Mouse (Mus musculus): ENCODE measurements around the gene Disp1. TPM values are rescaled to one million over a fixed set of nuclear protein-coding genes. Genes with fewer than 3 reads are reported as not detected.

Disp1 gene
- polyA plus RNA-seq, 1 experiment from 2014 or later, result 7.6 TPM

- peaks cover 13% of the 10 kb centered on the region; the same call in 1 of the 2 replicates for H3K9me3 ChIP-seq (replicated peaks; ENCODE audit: control insufficient read depth, low read length, poor library complexity, severe bottlenecking)
- H3K27me3 ChIP-seq (ENCODE audit: control insufficient read depth, insufficient read depth, low read depth, low read length), result no peaks in the 10 kb centered on the region
- H3K4me2 ChIP-seq (ENCODE audit: low read length), result no peak overlapping the region
- no peak for ATAC-seq
- no peak overlapping the region for H3K9ac ChIP-seq (ENCODE audit: low read depth, low read length)
- H3K27ac ChIP-seq (ENCODE audit: low read length), result no peak overlapping the region
- H3K4me1 ChIP-seq (ENCODE audit: control insufficient read depth, insufficient read depth, low read length), result no peaks in the 10 kb centered on the region
- H3K4me3 ChIP-seq (ENCODE audit: low read depth, low read length), result no peak overlapping the region
- peaks cover 25% of the 10 kb centered on the region for H3K36me3 ChIP-seq (ENCODE audit: control insufficient read depth, insufficient read depth, low read length)
- WGBS, result 92% methylated on average over 8 of the region's 8 CpGs
Observed at GRCm38 (mm10) chr1:183084085-183085050, 137.0 kb downstream of the Disp1 start.

DNA sequence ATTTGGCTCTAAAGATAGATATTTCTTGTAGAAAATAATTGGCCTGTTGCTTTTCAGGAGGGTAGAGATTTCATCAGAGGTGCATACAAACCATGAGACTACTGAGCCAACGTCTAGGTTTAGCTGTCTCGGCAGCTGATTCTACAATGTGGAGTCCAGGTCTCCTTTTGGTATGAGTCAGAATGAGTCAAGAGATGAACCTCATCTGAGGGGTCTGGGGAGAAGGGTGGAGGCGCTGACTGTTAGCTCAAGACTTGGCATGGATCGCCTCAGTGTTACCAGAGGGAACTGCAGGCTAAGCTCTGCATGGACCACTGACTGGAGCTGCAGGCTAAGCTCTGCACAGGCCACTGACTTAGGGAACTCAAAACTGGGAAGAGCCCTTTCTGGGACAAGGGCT lies 138.9 kb downstream of the Disp1 start:
- H3K4me1 ChIP-seq (ENCODE audit: control insufficient read depth, insufficient read depth, low read length), result peaks cover 5% of the 10 kb centered on the region; the same call in 1 of the 2 replicates
- H3K36me3 ChIP-seq (ENCODE audit: control insufficient read depth, insufficient read depth, low read length), result peaks cover 6% of the 10 kb centered on the region; the same call in 1 of the 2 replicates
- WGBS, result 75% methylated on average over 4 of the region's 4 CpGs
- no peak overlapping the region for H3K9ac ChIP-seq (ENCODE audit: low read depth, low read length)
- H3K27ac ChIP-seq (ENCODE audit: low read length), result no peak overlapping the region
- H3K4me2 ChIP-seq (ENCODE audit: low read length), result no peak overlapping the region
- no peak overlapping the region for H3K4me3 ChIP-seq (ENCODE audit: low read depth, low read length)
- H3K9me3 ChIP-seq (replicated peaks; ENCODE audit: control insufficient read depth, low read length, poor library complexity, severe bottlenecking), result no peaks in the 10 kb centered on the region
- no peaks in the 10 kb centered on the region for H3K27me3 ChIP-seq (ENCODE audit: control insufficient read depth, insufficient read depth, low read depth, low read length)
- ATAC-seq, result no peak

- Histone ChIP-seq H3K27me3 (ENCODE audit: control insufficient read depth, insufficient read depth, low read depth, low read length) (no peaks in the 10 kb centered on the region), H3K4me3 (ENCODE audit: low read depth, low read length) (no peak overlapping the region)
Observed at GRCm38 (mm10) chr1:183081126-183081525, 140.2 kb downstream of the Disp1 start.

DNA sequence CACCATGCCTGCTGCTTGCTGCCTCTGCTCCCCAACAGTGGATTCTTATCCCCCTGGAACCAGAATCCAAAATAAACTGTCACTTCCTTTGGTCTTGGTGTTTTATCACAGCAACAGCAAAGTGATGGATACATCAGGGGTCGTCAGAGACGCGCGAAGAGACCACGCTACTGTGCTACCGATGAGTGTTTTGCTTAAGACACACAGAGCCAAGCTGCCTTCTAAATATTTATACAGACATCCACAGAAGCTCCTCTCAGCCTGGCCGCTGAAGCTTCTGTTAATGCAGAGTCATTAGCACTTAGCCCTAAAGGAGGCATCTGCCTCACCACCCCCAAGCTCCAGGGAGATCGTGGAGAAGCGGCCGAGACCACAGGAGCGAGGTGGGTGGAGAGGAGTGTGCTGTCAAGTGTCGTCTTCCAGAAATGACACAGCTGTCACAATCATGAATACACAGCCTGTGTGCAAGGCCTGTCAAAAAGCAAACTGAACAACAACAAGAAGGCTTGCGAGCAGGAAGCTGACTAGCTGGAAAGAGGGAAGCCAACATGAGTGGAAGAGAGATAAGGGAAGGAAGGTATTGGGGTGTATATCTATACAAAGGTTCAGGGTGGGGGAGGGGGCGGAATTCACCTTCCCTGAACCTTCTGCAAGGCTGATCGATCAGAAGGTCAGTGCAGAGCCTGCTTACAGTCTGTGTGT lies 146.1 kb downstream of the Disp1 start:
- Histone ChIP-seq H3K9ac (ENCODE audit: low read depth, low read length) (no peak overlapping the region), H3K27ac (ENCODE audit: low read length) (peak overlapping the region; percentile 28; the same call in 1 of the 2 replicates)
- 39% methylated on average over 15 of the region's 15 CpGs for WGBS

More at GRCm38 (mm10) chr1:183081126-183081525, 140.2 kb downstream of the Disp1 start:
- Histone ChIP-seq H3K9me3 (replicated peaks; ENCODE audit: control insufficient read depth, low read length, poor library complexity, severe bottlenecking) (no peaks in the 10 kb centered on the region), H3K4me2 (ENCODE audit: low read length) (no peak overlapping the region), H3K27ac (ENCODE audit: low read length) (no peak overlapping the region), H3K4me1 (ENCODE audit: control insufficient read depth, insufficient read depth, low read length) (peaks cover 5% of the 10 kb centered on the region; the same call in 1 of the 2 replicates), H3K36me3 (ENCODE audit: control insufficient read depth, insufficient read depth, low read length) (no peaks in the 10 kb centered on the region), H3K9ac (ENCODE audit: low read depth, low read length) (no peak overlapping the region)
- no peak for ATAC-seq

GRCm38 (mm10) chr1:183072263-183073050 lies 148.9 kb downstream of the Disp1 start:
- Histone ChIP-seq H3K9me3 (replicated peaks; ENCODE audit: control insufficient read depth, low read length, poor library complexity, severe bottlenecking) (no peaks in the 10 kb centered on the region), H3K9ac (ENCODE audit: low read depth, low read length) (no peak overlapping the region), H3K27me3 (ENCODE audit: control insufficient read depth, insufficient read depth, low read depth, low read length) (no peaks in the 10 kb centered on the region), H3K27ac (ENCODE audit: low read length) (no peak overlapping the region), H3K4me3 (ENCODE audit: low read depth, low read length) (no peak overlapping the region), H3K36me3 (ENCODE audit: control insufficient read depth, insufficient read depth, low read length) (no peaks in the 10 kb centered on the region), H3K4me2 (ENCODE audit: low read length) (no peak overlapping the region), H3K4me1 (ENCODE audit: control insufficient read depth, insufficient read depth, low read length) (peaks cover 8% of the 10 kb centered on the region; the same call in 1 of the 2 replicates)
- 80% methylated on average over 12 of the region's 12 CpGs for WGBS
- ATAC-seq, result no peak

More for the DNA sequence above, 146.1 kb downstream of the Disp1 start:
- H3K27me3 ChIP-seq (ENCODE audit: control insufficient read depth, insufficient read depth, low read depth, low read length), result no peaks in the 10 kb centered on the region
- H3K4me1 ChIP-seq (ENCODE audit: control insufficient read depth, insufficient read depth, low read length), result peaks cover 12% of the 10 kb centered on the region; the same call in 1 of the 2 replicates
- H3K36me3 ChIP-seq (ENCODE audit: control insufficient read depth, insufficient read depth, low read length), result no peaks in the 10 kb centered on the region
- peak; percentile 32; the same call in 1 of the 2 replicates for ATAC-seq
- H3K4me2 ChIP-seq (ENCODE audit: low read length), result no peak overlapping the region
- H3K9me3 ChIP-seq (replicated peaks; ENCODE audit: control insufficient read depth, low read length, poor library complexity, severe bottlenecking), result no peaks in the 10 kb centered on the region
- no peak overlapping the region for H3K4me3 ChIP-seq (ENCODE audit: low read depth, low read length)

- H3K4me1 ChIP-seq (ENCODE audit: control insufficient read depth, insufficient read depth, low read length), result peaks cover 4% of the 10 kb centered on the region; the same call in 1 of the 2 replicates
- no peak overlapping the region for H3K9ac ChIP-seq (ENCODE audit: low read depth, low read length)
- H3K27ac ChIP-seq (ENCODE audit: low read length), result no peak overlapping the region
- H3K27me3 ChIP-seq (ENCODE audit: control insufficient read depth, insufficient read depth, low read depth, low read length), result no peaks in the 10 kb centered on the region
- no peak for ATAC-seq
- no peaks in the 10 kb centered on the region for H3K9me3 ChIP-seq (replicated peaks; ENCODE audit: control insufficient read depth, low read length, poor library complexity, severe bottlenecking)
- no peak overlapping the region for H3K4me3 ChIP-seq (ENCODE audit: low read depth, low read length)
- no peak overlapping the region for H3K4me2 ChIP-seq (ENCODE audit: low read length)
- 66% methylated on average over 8 of the region's 8 CpGs for WGBS
- H3K36me3 ChIP-seq (ENCODE audit: control insufficient read depth, insufficient read depth, low read length), result no peaks in the 10 kb centered on the region
Observed at GRCm38 (mm10) chr1:183069954-183070649, 151.2 kb downstream of the Disp1 start.

DNA sequence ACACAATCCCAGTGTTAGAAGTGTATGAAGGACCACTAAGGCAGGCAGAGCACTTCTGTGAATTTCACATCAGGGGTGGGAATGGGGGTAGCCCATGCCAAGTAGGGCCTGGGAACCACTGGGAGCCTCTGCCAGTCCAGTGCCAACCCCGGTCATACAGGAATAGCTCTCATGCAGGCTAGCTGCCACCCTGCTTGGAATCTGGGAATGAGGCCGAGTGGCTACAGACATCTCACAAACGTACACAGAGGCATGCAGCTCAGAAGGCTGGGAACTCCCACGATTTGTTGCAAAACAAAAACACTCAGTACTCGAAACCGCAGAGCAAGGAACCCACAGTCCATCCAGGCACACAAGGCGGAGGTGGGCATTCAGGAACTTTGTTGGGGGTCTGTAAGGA lies 153.5 kb downstream of the Disp1 start:
- Histone ChIP-seq H3K9ac (ENCODE audit: low read depth, low read length) (no peak overlapping the region), H3K4me3 (ENCODE audit: low read depth, low read length) (no peak overlapping the region), H3K36me3 (ENCODE audit: control insufficient read depth, insufficient read depth, low read length) (no peaks in the 10 kb centered on the region), H3K27me3 (ENCODE audit: control insufficient read depth, insufficient read depth, low read depth, low read length) (no peaks in the 10 kb centered on the region), H3K4me1 (ENCODE audit: control insufficient read depth, insufficient read depth, low read length) (0 out of 2 replicates have a peak, but pooled peaks cover 2% of the 10 kb centered on the region), H3K9me3 (replicated peaks; ENCODE audit: control insufficient read depth, low read length, poor library complexity, severe bottlenecking) (no peaks in the 10 kb centered on the region), H3K4me2 (ENCODE audit: low read length) (no peak overlapping the region), H3K27ac (ENCODE audit: low read length) (no peak overlapping the region)
- 85% methylated on average over 7 of the region's 7 CpGs for WGBS
- no peak for ATAC-seq

DNA sequence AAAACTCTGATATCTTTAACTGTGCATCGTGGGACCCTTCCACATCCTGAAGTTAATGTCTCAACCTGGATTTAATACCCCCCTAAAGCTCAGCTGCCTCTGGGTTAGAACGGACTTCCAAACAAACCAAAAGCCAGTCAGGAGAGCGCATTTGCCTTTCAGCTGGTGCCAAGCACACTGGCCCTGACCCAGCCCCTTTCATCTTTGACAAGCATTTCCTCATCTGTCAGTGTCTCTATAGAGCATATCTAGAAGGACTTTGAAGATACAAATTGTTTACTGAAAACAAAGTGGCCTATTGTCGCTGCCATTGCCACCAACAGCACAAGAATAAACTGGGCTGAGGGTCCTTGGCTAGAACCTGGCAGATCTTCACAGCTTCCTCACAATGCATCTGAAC lies 154.3 kb downstream of the Disp1 start:
- H3K27me3 ChIP-seq (ENCODE audit: control insufficient read depth, insufficient read depth, low read depth, low read length), result no peaks in the 10 kb centered on the region
- H3K27ac ChIP-seq (ENCODE audit: low read length), result no peak overlapping the region
- H3K36me3 ChIP-seq (ENCODE audit: control insufficient read depth, insufficient read depth, low read length), result no peaks in the 10 kb centered on the region
- H3K4me3 ChIP-seq (ENCODE audit: low read depth, low read length), result no peak overlapping the region
- 0 out of 2 replicates have a peak, but pooled peaks cover 2% of the 10 kb centered on the region for H3K4me1 ChIP-seq (ENCODE audit: control insufficient read depth, insufficient read depth, low read length)
- ATAC-seq, result no peak
- H3K9ac ChIP-seq (ENCODE audit: low read depth, low read length), result no peak overlapping the region
- 65% methylated on average over 4 of the region's 4 CpGs for WGBS
- H3K9me3 ChIP-seq (replicated peaks; ENCODE audit: control insufficient read depth, low read length, poor library complexity, severe bottlenecking), result no peaks in the 10 kb centered on the region
- H3K4me2 ChIP-seq (ENCODE audit: low read length), result no peak overlapping the region

Data from midbrain, embryonic 16.5 days (tissue).